Comparison of ENCODE assay signal across 16 mouse cellular contexts in genomic region chr4:95269766-95270165, GRCm38 (mm10).
"Had no signal": no experiment of that assay in that cellular context is flagged by ENCODE, and none has a peak within 500 bp of the region (broad histone marks: within the 10 kb centered on the region; RNA-seq: fewer than 3 reads in every experiment).

No protein-coding gene starts in this region.

- H3K9ac ChIP-seq: limb, embryonic 12.5 days; liver, embryonic 14.5 days; neural tube, embryonic 15.5 days had no signal

- DNase-seq: kidney, adult 8-10 months; kidney, postnatal 4 days; lung, adult 2 months; lung, postnatal 10 days; midbrain, embryonic 14.5 days; right cerebral cortex, adult 18-20 months; right cerebral cortex, postnatal 25 days; thymus, postnatal 4 days had no signal

- H3K4me3 ChIP-seq: layer of hippocampus, adult 2 months; limb, embryonic 12.5 days; midbrain, embryonic 10.5 days; neural tube, embryonic 15.5 days had no signal

- H3K27ac ChIP-seq: kidney, postnatal 0 days; layer of hippocampus, adult 2 months; limb, embryonic 12.5 days; liver, embryonic 14.5 days; macrophage; midbrain, embryonic 10.5 days; neural tube, embryonic 15.5 days; stomach, postnatal 0 days had no signal

- H3K4me1 ChIP-seq: limb, embryonic 12.5 days; midbrain, embryonic 10.5 days; neural tube, embryonic 15.5 days had no signal

- H3K27me3 ChIP-seq: limb, embryonic 12.5 days; neural tube, embryonic 15.5 days had no signal

- H3K36me3 ChIP-seq: limb, embryonic 12.5 days; midbrain, embryonic 10.5 days; neural tube, embryonic 15.5 days had no signal

- H3K9me3 ChIP-seq: limb, embryonic 12.5 days; midbrain, embryonic 10.5 days; neural tube, embryonic 15.5 days had no signal

- H3K4me2 ChIP-seq: limb, embryonic 12.5 days; neural tube, embryonic 15.5 days had no signal
